Mouse (Mus musculus): Measurements from ENCODE around the gene Lrch1.

Lrch1 gene

DNA sequence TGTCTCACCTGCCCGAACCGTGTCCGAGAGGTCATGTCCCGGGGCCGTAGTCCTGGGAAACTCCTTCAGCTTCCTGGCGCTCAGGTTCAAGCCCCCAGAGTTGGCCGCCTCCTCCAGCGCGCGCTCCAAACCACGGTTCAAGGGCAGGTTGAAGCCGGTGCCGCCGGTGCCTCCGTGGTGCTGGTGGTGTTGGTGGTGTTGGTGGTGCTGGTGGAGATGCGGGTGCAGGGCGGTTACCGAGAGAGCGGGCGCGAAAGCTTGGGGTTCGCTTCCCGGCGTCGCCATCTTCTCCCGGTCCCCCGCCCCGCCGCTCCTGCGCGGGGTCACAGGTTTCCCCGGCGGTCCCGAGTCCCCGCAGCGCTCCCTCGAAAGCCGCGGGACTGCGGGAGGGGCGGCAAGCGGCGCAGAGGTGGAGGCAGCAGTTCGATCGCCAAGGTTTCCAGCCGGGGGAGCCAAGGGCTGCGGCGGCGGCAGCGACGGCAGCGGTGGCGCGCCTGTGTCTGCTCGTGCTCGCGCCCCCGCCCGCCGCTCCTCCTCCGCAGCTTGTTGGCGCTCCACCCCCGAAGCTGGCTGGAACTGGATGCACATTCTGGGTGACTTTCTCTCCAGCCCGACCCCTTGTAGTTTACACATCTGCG is at the start of gene Lrch1:
Lrch1 (minus strand) TSS at position 501 of the 638 bp plus-strand sequence.
- no peak for TF ChIP-seq GATA4 (IDR thresholded peaks at IDR 0.05; ENCODE audit: insufficient replicate concordance, low read length)

DNA sequence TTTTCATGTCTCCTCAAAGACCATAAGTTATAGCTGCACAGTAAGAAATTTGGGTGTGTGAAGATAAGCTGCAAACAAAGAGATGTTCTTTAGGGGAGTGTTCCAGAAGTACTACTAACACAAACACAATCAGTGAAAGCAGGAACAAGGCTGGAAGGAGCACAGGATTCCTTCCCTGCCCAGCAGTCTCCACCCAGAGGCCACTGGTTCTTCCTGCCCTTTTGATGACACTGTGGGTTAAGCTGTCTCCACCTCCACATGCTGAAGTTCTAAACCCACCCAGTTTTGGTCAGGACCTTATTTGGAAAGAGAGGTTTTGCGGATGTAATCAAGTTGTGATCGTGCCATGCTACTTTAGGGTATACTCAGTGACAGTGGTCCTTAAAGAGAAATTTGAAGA is 49.4 kb upstream of the Lrch1 start:
- TF ChIP-seq GATA4 (IDR thresholded peaks at IDR 0.05; ENCODE audit: insufficient replicate concordance, low read length), result peak; percentile 56; the same call in 1 of the 2 replicates

DNA sequence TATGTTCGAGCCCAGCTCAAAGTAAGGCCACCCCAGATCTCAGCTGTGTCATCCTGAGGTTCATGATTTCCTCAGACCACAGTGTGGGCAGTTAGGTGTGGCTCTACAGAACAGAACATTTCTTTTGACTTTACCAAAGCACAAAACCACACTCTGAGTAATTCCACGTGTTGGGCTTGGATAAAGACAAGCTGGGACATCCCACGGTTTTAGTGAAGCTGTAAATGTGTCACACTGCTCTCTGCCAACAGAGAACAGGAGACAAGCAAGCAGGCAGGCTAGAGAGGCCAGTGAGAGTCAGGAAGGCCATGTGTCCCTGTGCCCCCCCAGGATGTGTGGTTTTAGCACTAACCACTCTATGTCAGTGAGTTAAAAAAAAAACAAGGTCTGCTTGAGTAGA is 48.9 kb upstream of the Lrch1 start:
- TF ChIP-seq GATA4 (IDR thresholded peaks at IDR 0.05; ENCODE audit: insufficient replicate concordance, low read length), result no peak

DNA sequence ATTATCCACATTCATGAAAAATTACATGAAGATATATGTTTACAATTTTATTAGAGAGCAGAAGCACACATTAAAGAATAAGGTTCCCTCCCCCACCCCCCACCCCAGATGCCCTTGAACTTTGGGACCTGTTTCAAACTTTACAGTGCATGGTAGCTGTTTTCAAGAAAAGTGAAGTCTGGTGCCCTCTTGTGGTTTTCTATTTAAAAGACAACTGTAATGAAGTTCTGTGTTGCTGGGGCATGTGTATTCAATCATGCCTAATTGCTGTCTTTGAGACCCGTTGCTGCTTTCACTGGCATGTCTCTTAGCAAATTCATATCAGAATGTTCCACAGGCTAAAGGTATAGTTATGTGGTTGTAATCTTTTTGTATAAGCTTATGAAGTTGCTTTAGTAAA is 42.8 kb upstream of the Lrch1 start:
- TF ChIP-seq GATA4 (IDR thresholded peaks at IDR 0.05; ENCODE audit: insufficient replicate concordance, low read length), result no peak

DNA sequence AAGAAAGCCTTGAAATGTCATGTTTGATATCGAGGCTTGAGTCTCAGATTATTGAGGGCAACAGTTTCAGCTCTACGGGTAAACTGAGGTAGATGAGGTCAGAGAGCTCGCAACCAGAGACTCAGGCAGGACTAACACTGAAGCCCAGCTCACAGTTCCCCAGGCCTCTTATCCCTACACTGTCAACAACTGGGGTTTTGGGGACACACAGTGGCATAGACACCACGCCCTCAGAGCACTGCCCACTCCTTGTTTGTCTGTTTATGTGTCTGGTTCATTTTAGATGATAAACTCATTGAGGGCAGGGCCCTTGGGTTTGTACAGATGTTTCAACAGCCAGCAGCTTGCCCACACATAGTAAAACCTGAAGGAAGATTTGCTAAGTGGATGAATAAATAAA is 42.2 kb upstream of the Lrch1 start:
- TF ChIP-seq GATA4 (IDR thresholded peaks at IDR 0.05; ENCODE audit: insufficient replicate concordance, low read length), result no peak

DNA sequence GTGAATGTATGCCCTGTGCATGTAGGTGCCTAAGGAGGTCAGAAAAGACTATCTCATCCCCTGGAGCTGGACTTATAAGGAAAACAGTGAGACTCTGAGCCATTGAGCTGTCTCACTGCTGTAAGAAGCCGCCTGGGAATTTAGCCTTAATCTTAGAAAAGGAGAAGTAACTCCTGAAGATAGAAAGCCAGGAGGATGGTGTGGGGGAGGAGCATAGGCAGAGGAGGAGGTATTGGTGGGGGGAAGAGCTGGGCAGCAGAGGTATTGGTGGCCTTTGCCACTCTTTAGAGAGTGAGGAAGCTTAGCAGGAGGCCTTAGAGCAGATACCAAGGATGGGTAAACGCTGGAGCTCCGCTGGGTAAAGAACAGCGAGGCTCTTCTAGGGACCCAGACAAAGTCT is 41.6 kb upstream of the Lrch1 start:
- TF ChIP-seq GATA4 (IDR thresholded peaks at IDR 0.05; ENCODE audit: insufficient replicate concordance, low read length), result no peak

DNA sequence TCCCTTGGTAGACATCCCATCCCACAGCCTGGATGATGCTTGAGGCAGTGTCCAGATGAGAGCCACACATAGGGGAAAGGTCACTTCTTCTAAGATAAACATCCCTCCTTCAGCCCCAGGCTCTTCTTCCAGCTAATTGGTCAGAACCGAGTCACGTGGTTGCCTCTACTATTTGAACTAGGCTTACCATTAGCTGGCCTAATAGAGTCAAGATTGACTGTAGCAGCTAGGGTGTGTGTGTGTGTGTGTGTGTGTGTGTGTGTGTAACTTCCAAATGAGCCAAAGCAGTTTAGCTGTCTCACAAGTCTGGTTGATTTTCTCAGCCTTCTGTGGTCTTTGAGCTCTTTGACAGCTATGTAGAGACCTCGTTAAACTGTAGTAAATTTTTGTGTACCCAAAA is 38.9 kb upstream of the Lrch1 start:
- TF ChIP-seq GATA4 (IDR thresholded peaks at IDR 0.05; ENCODE audit: insufficient replicate concordance, low read length), result no peak

DNA sequence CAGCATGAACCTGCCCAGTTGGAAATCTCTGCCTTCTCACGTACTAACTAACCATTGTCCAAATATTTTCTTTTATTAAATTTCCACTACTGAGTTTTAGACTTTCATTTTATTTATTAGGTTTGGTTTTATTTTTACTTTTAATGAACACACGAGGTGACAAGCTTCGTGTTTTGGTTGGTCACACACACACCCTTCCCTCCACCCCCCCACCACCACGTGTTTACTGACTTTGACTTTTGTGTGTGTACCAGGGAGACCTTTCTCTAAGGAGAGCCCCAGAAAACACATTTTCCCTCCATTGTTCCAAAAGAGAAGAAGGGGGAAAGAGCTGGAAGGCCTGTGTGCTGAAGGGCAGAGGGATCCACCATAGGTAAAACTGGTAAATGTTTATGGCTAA is 38.0 kb upstream of the Lrch1 start:
- TF ChIP-seq GATA4 (IDR thresholded peaks at IDR 0.05; ENCODE audit: insufficient replicate concordance, low read length), result no peak

DNA sequence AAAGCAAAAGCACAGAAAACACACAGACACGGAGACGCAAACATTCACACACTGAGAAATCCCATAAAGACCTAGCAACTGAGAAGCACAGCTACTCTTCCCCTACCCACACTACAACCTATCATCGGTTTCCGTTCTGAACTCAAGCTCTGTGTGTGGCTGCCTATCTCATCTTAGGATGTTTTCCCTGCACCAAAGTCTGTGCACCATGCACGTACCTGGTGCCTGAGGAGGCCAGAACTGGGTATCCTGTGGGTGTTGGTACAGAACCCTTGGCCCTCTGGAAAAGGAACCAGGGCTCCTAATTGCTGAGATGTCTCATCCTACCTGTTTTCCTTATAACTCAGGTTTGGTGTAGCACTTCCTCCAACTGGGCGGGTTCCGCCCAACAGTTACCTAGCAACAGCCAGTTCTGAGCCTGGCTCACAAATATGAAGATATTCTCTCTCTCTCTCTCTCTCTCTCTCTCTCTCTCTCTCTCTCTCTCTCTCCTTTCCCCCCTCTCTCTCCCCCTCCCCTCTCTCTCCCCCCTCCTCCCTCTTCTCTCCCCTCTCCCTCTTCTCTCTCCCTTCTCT is 37.2 kb upstream of the Lrch1 start:
- TF ChIP-seq GATA4 (IDR thresholded peaks at IDR 0.05; ENCODE audit: insufficient replicate concordance, low read length), result no peak

DNA sequence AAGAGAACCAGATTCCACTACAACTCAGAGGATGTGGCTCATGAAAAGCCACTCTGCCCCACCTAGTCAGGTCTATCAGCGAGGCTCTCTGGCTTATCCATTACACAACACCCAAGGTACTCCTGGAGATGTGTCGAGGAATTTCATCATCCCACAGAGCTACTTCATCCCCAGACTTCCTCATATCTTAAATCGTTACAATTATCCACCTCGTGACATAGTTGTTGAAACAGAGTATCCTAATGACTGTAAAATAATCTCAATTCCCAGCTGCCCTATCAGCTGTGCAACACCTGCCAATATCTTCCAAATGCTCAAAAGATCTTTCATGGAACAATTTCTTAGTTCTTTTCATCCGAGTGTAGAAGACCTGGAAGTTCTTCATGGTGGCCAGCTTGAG is 35.4 kb upstream of the Lrch1 start:
- TF ChIP-seq GATA4 (IDR thresholded peaks at IDR 0.05; ENCODE audit: insufficient replicate concordance, low read length), result no peak

DNA sequence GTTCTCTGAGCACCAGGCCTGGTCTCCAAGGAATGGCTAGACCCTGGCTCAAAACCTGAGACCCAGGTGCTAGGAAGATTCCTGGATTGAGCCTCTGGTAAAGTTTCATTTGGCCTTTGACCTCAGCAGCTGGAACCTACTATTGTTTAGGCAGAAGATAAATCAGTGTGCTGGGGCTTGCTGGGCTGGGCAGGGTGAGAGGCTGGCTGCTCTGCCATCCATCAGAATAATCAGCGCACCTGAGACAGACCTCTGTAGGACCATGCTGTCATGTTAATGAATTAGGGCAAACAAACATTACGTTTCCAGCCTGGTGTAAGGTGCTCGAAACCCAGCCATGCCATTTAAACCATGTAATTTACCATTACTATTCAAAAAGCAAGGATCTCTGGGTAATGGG is 33.3 kb upstream of the Lrch1 start:
- no peak for TF ChIP-seq GATA4 (IDR thresholded peaks at IDR 0.05; ENCODE audit: insufficient replicate concordance, low read length)

DNA sequence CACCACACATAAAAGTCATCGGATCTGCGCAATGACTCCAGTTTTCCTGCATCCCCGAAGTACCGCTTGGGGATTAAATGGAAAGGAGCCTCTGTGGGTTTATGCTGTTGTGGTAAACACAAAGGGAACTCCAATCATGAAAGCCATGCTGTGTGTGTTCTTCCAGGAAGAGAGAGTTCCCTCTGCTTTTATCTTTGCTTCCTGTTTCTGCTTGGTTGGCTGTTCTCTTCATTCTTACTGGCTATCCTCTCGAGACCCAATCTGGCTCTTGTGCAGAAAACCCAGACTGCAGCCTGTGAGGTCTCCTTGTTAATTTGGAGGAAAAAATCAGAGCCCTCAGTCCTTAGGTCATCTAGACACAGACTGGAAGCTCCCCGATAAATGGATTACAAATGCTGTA is 29.3 kb upstream of the Lrch1 start:
- TF ChIP-seq GATA4 (IDR thresholded peaks at IDR 0.05; ENCODE audit: insufficient replicate concordance, low read length), result no peak

DNA sequence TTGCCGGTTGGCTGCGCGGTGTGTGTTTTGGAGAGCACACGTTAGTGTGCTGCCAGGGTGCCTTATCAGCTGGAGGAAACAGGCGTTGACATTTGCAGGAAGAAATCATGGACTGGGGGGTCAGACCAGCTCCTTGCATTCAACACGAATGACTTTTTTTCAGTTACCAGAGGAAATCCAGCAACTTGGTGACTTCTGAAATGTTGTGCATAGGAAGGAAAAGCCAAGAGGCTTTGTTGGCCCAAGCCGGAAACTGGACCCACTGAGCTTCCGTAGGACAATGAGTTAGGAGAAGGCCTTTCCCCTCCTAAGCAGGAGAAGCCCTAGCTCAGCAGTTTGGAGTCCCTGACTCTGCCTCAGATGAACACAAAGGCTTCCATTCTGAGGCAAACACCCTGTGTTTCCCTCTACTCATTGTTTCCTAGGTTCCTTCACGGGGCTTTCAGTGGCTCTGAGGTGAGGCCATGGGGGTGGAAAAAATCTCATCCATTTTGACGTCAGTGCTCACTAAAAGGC is 26.5 kb upstream of the Lrch1 start:
- peak; percentile 89 for TF ChIP-seq GATA4 (IDR thresholded peaks at IDR 0.05; ENCODE audit: insufficient replicate concordance, low read length)

DNA sequence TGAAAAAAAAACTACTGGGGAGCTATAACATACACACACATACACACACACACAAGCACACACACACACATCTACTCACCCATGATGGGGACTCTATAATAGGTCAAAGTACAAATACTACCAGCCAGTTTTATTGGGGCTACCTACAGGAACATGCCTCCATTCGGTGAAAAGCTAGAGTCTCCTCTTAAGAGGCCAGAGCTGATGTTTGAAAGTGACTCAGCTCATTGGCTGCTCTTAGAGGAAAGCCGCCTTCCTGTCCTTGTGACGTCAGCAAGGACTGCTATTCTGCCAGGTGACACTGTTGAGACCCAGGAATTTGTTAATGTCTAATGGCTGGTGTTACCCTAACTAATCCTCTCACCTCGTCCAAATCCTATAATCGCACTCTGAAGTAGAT is 25.0 kb upstream of the Lrch1 start:
- no peak for TF ChIP-seq GATA4 (IDR thresholded peaks at IDR 0.05; ENCODE audit: insufficient replicate concordance, low read length)

DNA sequence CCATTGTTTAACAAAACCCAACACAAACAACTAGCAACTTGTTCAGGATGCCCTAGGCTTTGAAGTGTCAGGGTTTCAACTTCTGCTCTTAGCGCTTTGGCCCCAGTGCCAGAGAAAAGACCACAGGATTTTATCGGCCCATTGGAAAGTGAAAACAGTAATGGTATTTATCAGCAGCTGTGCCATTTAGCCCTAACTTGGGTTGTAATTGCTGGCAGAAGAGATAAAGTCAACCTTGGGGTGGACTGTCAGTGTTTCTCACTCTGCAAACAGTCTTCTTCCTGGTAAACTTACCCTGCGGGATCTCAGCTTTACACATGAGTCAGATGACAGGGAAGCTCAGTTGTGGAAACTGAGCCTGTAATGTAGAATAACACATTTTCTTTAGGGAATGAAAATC is 24.5 kb upstream of the Lrch1 start:
- TF ChIP-seq GATA4 (IDR thresholded peaks at IDR 0.05; ENCODE audit: insufficient replicate concordance, low read length), result no peak

DNA sequence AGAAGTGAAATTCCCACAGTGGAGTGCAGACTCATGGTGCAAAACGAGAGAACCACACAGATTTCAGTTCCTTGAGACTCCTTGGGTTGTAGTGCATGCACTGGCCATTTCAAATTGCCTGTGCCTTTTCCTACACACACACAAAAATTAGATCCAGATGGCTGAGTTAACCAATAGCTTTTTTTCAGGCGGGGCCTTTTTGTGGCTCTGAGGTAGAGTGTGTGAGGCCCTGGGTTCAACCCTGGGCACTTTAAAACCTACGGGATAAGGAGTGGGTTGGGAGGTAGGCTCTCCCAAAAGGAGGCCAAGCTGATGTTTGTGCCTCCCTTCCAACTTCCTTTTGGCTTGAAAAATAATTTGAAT is 15.7 kb upstream of the Lrch1 start:
- TF ChIP-seq GATA4 (IDR thresholded peaks at IDR 0.05; ENCODE audit: insufficient replicate concordance, low read length), result no peak
